14 mouse cellular contexts compared by ENCODE assay signal in the genomic region with DNA sequence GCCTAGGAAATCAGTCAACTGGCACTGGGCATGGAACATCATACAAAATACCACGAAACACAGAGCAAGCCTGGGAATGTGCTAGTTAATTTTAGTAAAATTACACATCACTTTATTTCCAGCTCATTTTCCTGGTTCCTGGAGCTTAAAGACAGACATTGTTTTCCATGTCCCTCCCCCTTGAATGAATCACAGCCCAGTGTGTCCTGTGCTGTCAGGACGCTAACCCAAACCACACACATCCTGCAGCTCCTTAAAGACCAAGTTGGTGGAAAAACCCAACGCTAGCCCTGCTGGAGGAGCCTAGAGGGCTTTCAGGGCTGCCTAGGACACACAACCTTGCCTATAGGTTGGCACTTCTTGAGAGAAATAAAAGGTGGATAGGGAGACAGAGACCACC.
DNase-seq lines count a peak whose midpoint lies in the region; ATAC-seq and TF ChIP-seq lines count a peak whose summit lies in the region.
"Had no signal": no experiment of that assay in that cellular context is flagged by ENCODE, and none has a peak within 500 bp of the region (broad histone marks: within the 10 kb centered on the region; RNA-seq: fewer than 3 reads in every experiment).

No protein-coding gene starts in this region.

- in situ Hi-C loops in Patski (cut with MboI; ENCODE audit: low pct_unique_long_range_greater_than_20kb) = no loop called here

- TF ChIP-seq CTCF in Patski (IDR thresholded peaks at IDR 0.05) = no peak

- no peak for DNase-seq in heart, postnatal 36 days
- no peak for DNase-seq in limb, embryonic 10.5 days (ENCODE audit: low spot score)
- DNase-seq in Patski (ENCODE audit: low read depth, low spot score) = no peak
- no peak for DNase-seq in embryo, embryonic 10.5 days (ENCODE audit: low spot score)
- DNase-seq in cerebellum, adult 8-10 months = no peak
- DNase-seq: cerebellum, adult 9-10 months; gastrocnemius, postnatal 25 days; liver, postnatal 0 days; thymus, adult 2 months had no signal

- no peak overlapping the region for H3K4me2 ChIP-seq in heart, embryonic 16.5 days (ENCODE audit: low read depth, low read length)
- H3K4me2 ChIP-seq in limb, embryonic 12.5 days = no peak overlapping the region
- H3K4me2 ChIP-seq: forebrain, embryonic 15.5 days; hindbrain, embryonic 14.5 days had no signal

- H3K27me3 ChIP-seq in heart, embryonic 16.5 days (ENCODE audit: control insufficient read depth, insufficient read depth, low read length) = no peaks in the 10 kb centered on the region
- H3K27me3 ChIP-seq in limb, embryonic 12.5 days = no peaks in the 10 kb centered on the region
- H3K27me3 ChIP-seq in limb, embryonic 10.5 days (ENCODE audit: low read depth, poor library complexity, severe bottlenecking) = no peaks in the 10 kb centered on the region
- no peaks in the 10 kb centered on the region for H3K27me3 ChIP-seq in Patski
- H3K27me3 ChIP-seq: forebrain, embryonic 15.5 days had no signal

- no peak overlapping the region for H3K9ac ChIP-seq in heart, embryonic 16.5 days (ENCODE audit: low read length)
- no peak overlapping the region for H3K9ac ChIP-seq in limb, embryonic 12.5 days (replicated peaks)
- H3K9ac ChIP-seq: forebrain, embryonic 15.5 days; hindbrain, embryonic 14.5 days; liver, postnatal 0 days had no signal

- ATAC-seq in heart, embryonic 16.5 days (replicated peaks; ENCODE audit: extremely low read depth, insufficient read depth, low FRiP score) = no peak
- no peak for ATAC-seq in limb, embryonic 12.5 days (ENCODE audit: insufficient number of reproducible peaks, insufficient read depth, low FRiP score, low TSS enrichment, low read depth)
- peak; percentile 62 for ATAC-seq in Patski
- ATAC-seq in inflammation-experienced regulatory T-cells, adult 6 months = peak; percentile 39
- ATAC-seq: forebrain, embryonic 15.5 days; liver, postnatal 0 days had no signal

- H3K27ac ChIP-seq in heart, embryonic 16.5 days (ENCODE audit: low read length) = peak overlapping the region; percentile 59
- H3K27ac ChIP-seq in limb, embryonic 12.5 days = peak overlapping the region; percentile 5; the same call in 1 of the 2 replicates
- H3K27ac ChIP-seq in limb, embryonic 10.5 days = no peak overlapping the region
- H3K27ac ChIP-seq: forebrain, embryonic 15.5 days; hindbrain, embryonic 14.5 days had no signal

- POLR2A ChIA-PET in Patski (lab: Charles Lee) = no interaction called here

- WGBS in heart, embryonic 16.5 days = 59% methylated on average over 3 of the region's 3 CpGs
- WGBS in limb, embryonic 12.5 days = 83% methylated on average over 3 of the region's 3 CpGs
- 85% methylated on average over 3 of the region's 3 CpGs for WGBS in limb, embryonic 10.5 days

- CTCF ChIA-PET in Patski (lab: Charles Lee) = interaction anchor here (0.9 to 1.7 kb wide), 3 partner anchors 17 to 62 kb away, joined by 3 to 4 read pairs (median 3); no protein-coding TSS in a partner anchor

- H3K36me3 ChIP-seq in heart, embryonic 16.5 days (ENCODE audit: control insufficient read depth, insufficient read depth) = peaks cover 17% of the 10 kb centered on the region; the same call in 1 of the 2 replicates
- peaks cover 52% of the 10 kb centered on the region for H3K36me3 ChIP-seq in limb, embryonic 12.5 days
- H3K36me3 ChIP-seq in limb, embryonic 10.5 days = peaks cover 56% of the 10 kb centered on the region

- peaks cover 37% of the 10 kb centered on the region for H3K4me1 ChIP-seq in heart, embryonic 16.5 days (ENCODE audit: control insufficient read depth, insufficient read depth, low read length)
- H3K4me1 ChIP-seq in limb, embryonic 12.5 days (replicated peaks) = peaks cover 51% of the 10 kb centered on the region
- peaks cover 26% of the 10 kb centered on the region for H3K4me1 ChIP-seq in limb, embryonic 10.5 days

- intact Hi-C loops in heart, postnatal 36 days (cut with DNase I) = loop anchor here (10.0 kb wide), 1 partner anchor 169 kb away; a partner anchor contains a TSS

- H3K4me3 ChIP-seq in heart, embryonic 16.5 days (ENCODE audit: low read length) = no peak overlapping the region
- H3K4me3 ChIP-seq in limb, embryonic 12.5 days (replicated peaks) = no peak overlapping the region
- H3K4me3 ChIP-seq in limb, embryonic 10.5 days = no peak overlapping the region
- H3K4me3 ChIP-seq: forebrain, embryonic 15.5 days had no signal

- H3K9me3 ChIP-seq in heart, embryonic 16.5 days (replicated peaks; ENCODE audit: control insufficient read depth, low read length) = no peaks in the 10 kb centered on the region
- no peaks in the 10 kb centered on the region for H3K9me3 ChIP-seq in limb, embryonic 12.5 days
- no peaks in the 10 kb centered on the region for H3K9me3 ChIP-seq in limb, embryonic 10.5 days (replicated peaks)
- H3K9me3 ChIP-seq: forebrain, embryonic 15.5 days had no signal

Comparison
In these comparisons a context has a peak if more than half of its experiments do, and no peak if none do; other contexts are left out.
1. ATAC-seq: peak in Patski (single experiment) and inflammation-experienced regulatory T-cells, adult 6 months (single experiment); none in heart, embryonic 16.5 days (single experiment) and limb, embryonic 12.5 days (single experiment).